Mouse (Mus musculus): ENCODE results near the gene Taar7a. TPM values are rescaled to one million over a fixed set of nuclear protein-coding genes. Genes with fewer than 3 reads are reported as not detected.

Gene Taar7a
- polyA plus RNA-seq, 1 experiment from 2014 or later = not detected

- no peaks in the 10 kb centered on the region for H3K9me3 ChIP-seq (ENCODE audit: control insufficient read depth, low read length)
- no peak for DNase-seq (ENCODE audit: low spot score, missing footprints)
- no peaks in the 10 kb centered on the region for H3K4me1 ChIP-seq (ENCODE audit: control insufficient read depth, insufficient read depth, low read length)
- 78% methylated on average over 3 of the region's 3 CpGs for WGBS
- H3K27ac ChIP-seq (ENCODE audit: low read depth, low read length) = no peak overlapping the region
- no peaks in the 10 kb centered on the region for H3K27me3 ChIP-seq (ENCODE audit: control insufficient read depth, insufficient read depth, low read length)
- no peak overlapping the region for H3K4me2 ChIP-seq
- no peak overlapping the region for H3K4me3 ChIP-seq (ENCODE audit: low read depth, low read length)
- no peak overlapping the region for H3K9ac ChIP-seq (ENCODE audit: low read length)
- no peak for ATAC-seq (ENCODE audit: low FRiP score)
- no peaks in the 10 kb centered on the region for H3K36me3 ChIP-seq (ENCODE audit: control insufficient read depth, insufficient read depth, low read length)
Observed at GRCm38 (mm10) chr10:23959071-23959470, 34.2 kb downstream of the Taar7a start.

GRCm38 (mm10) chr10:23951714-23952113 is 41.6 kb downstream of the Taar7a start:
- Histone ChIP-seq H3K36me3 (ENCODE audit: control insufficient read depth, insufficient read depth, low read length) (no peaks in the 10 kb centered on the region), H3K9ac (ENCODE audit: low read length) (no peak overlapping the region), H3K27me3 (ENCODE audit: control insufficient read depth, insufficient read depth, low read length) (no peaks in the 10 kb centered on the region), H3K4me1 (ENCODE audit: control insufficient read depth, insufficient read depth, low read length) (no peaks in the 10 kb centered on the region), H3K4me3 (ENCODE audit: low read depth, low read length) (no peak overlapping the region), H3K4me2 (no peak overlapping the region), H3K27ac (ENCODE audit: low read depth, low read length) (no peak overlapping the region), H3K9me3 (ENCODE audit: control insufficient read depth, low read length) (no peaks in the 10 kb centered on the region)
- DNase-seq (ENCODE audit: low spot score, missing footprints) (peak; percentile 60), ATAC-seq (ENCODE audit: low FRiP score) (no peak)
- WGBS = 84% methylated on average over 6 of the region's 6 CpGs

GRCm38 (mm10) chr10:23949508-23950005 is 43.7 kb downstream of the Taar7a start, which contains the start of gene Taar3:
Taar3 (plus strand) TSS chr10:23949558.
- 91% methylated on average over 16 of the region's 16 CpGs for WGBS
- Histone ChIP-seq H3K36me3 (ENCODE audit: control insufficient read depth, insufficient read depth, low read length) (no peaks in the 10 kb centered on the region), H3K27ac (ENCODE audit: low read depth, low read length) (no peak within 1 kb of the TSS), H3K4me1 (ENCODE audit: control insufficient read depth, insufficient read depth, low read length) (no peaks in the 10 kb centered on the region), H3K4me3 (ENCODE audit: low read depth, low read length) (no peak within 1 kb of the TSS), H3K4me2 (no peak within 1 kb of the TSS), H3K9ac (ENCODE audit: low read length) (no peak within 1 kb of the TSS), H3K9me3 (ENCODE audit: control insufficient read depth, low read length) (no peaks in the 10 kb centered on the region), H3K27me3 (ENCODE audit: control insufficient read depth, insufficient read depth, low read length) (no peaks in the 10 kb centered on the region)
- DNase-seq (ENCODE audit: low spot score, missing footprints) (no peak), ATAC-seq (ENCODE audit: low FRiP score) (no peak)

GRCm38 (mm10) chr10:23948026-23948425 is 45.3 kb downstream of the Taar7a start:
- peak; percentile 21 for DNase-seq (ENCODE audit: low spot score, missing footprints)
- Histone ChIP-seq H3K4me1 (ENCODE audit: control insufficient read depth, insufficient read depth, low read length) (no peaks in the 10 kb centered on the region), H3K27me3 (ENCODE audit: control insufficient read depth, insufficient read depth, low read length) (no peaks in the 10 kb centered on the region), H3K9me3 (ENCODE audit: control insufficient read depth, low read length) (no peaks in the 10 kb centered on the region), H3K36me3 (ENCODE audit: control insufficient read depth, insufficient read depth, low read length) (no peaks in the 10 kb centered on the region), H3K9ac (ENCODE audit: low read length) (no peak overlapping the region), H3K4me2 (no peak overlapping the region), H3K4me3 (ENCODE audit: low read depth, low read length) (no peak overlapping the region), H3K27ac (ENCODE audit: low read depth, low read length) (no peak overlapping the region)
- 78% methylated on average over 7 of the region's 7 CpGs for WGBS
- ATAC-seq (ENCODE audit: low FRiP score) = no peak

- Histone ChIP-seq H3K9me3 (ENCODE audit: control insufficient read depth, low read length) (no peaks in the 10 kb centered on the region), H3K36me3 (ENCODE audit: control insufficient read depth, insufficient read depth, low read length) (no peaks in the 10 kb centered on the region), H3K27ac (ENCODE audit: low read depth, low read length) (no peak overlapping the region), H3K27me3 (ENCODE audit: control insufficient read depth, insufficient read depth, low read length) (no peaks in the 10 kb centered on the region), H3K4me3 (ENCODE audit: low read depth, low read length) (no peak overlapping the region), H3K4me2 (no peak overlapping the region), H3K9ac (ENCODE audit: low read length) (no peak overlapping the region), H3K4me1 (ENCODE audit: control insufficient read depth, insufficient read depth, low read length) (no peaks in the 10 kb centered on the region)
- ATAC-seq (ENCODE audit: low FRiP score) (no peak), DNase-seq (ENCODE audit: low spot score, missing footprints) (no peak)
- WGBS = 79% methylated on average over 5 of the region's 5 CpGs
Observed at GRCm38 (mm10) chr10:23942465-23942864, 50.8 kb downstream of the Taar7a start.

Other genes with a start within 250 kb of the Taar7a start
- 118 and 132 TPM in 2 replicates for gene Rps12, start 206.2 kb downstream of the Taar7a start, polyA plus RNA-seq (2014; fragmentation: Nextera tagmentation; extraction: Ambion mirVana)
- gene Slc18b1, start 196.5 kb downstream of the Taar7a start, polyA plus RNA-seq (2014; fragmentation: Nextera tagmentation; extraction: Ambion mirVana) = 14.5 and 16.6 TPM in 2 replicates
- gene Vnn3, start 142.0 kb downstream of the Taar7a start, polyA plus RNA-seq (2014; fragmentation: Nextera tagmentation; extraction: Ambion mirVana) = not detected in 2 replicates
- gene Vnn1, start 98.8 kb downstream of the Taar7a start, polyA plus RNA-seq (2014; fragmentation: Nextera tagmentation; extraction: Ambion mirVana) = 2.6 and 2.9 TPM in 2 replicates
- not detected in 2 replicates for gene Taar1, start 73.1 kb downstream of the Taar7a start, polyA plus RNA-seq (2014; fragmentation: Nextera tagmentation; extraction: Ambion mirVana)
- not detected in 2 replicates for gene Taar2, start 54.9 kb downstream of the Taar7a start, polyA plus RNA-seq (2014; fragmentation: Nextera tagmentation; extraction: Ambion mirVana)
- not detected in 2 replicates for gene Taar3, start 43.9 kb downstream of the Taar7a start, polyA plus RNA-seq (2014; fragmentation: Nextera tagmentation; extraction: Ambion mirVana)
- gene Taar4, start 33.0 kb downstream of the Taar7a start, polyA plus RNA-seq (2014; fragmentation: Nextera tagmentation; extraction: Ambion mirVana) = not detected in 2 replicates
- gene Taar5, start 22.8 kb downstream of the Taar7a start, polyA plus RNA-seq (2014; fragmentation: Nextera tagmentation; extraction: Ambion mirVana) = not detected in 2 replicates
- gene Taar6, start 7.8 kb downstream of the Taar7a start, polyA plus RNA-seq (2014; fragmentation: Nextera tagmentation; extraction: Ambion mirVana) = not detected in 2 replicates
- gene Taar7b, start 6.5 kb upstream of the Taar7a start, polyA plus RNA-seq (2014; fragmentation: Nextera tagmentation; extraction: Ambion mirVana) = not detected in 2 replicates
- gene Taar7d, start 33.7 kb upstream of the Taar7a start, polyA plus RNA-seq (2014; fragmentation: Nextera tagmentation; extraction: Ambion mirVana) = not detected in 2 replicates
- gene Taar7e, start 44.1 kb upstream of the Taar7a start, polyA plus RNA-seq (2014; fragmentation: Nextera tagmentation; extraction: Ambion mirVana) = not detected in 2 replicates
- gene Taar7f, start 56.0 kb upstream of the Taar7a start, polyA plus RNA-seq (2014; fragmentation: Nextera tagmentation; extraction: Ambion mirVana) = not detected in 2 replicates
- gene Taar8a, start 83.0 kb upstream of the Taar7a start, polyA plus RNA-seq (2014; fragmentation: Nextera tagmentation; extraction: Ambion mirVana) = not detected in 2 replicates
- gene Taar8b, start 98.8 kb upstream of the Taar7a start, polyA plus RNA-seq (2014; fragmentation: Nextera tagmentation; extraction: Ambion mirVana) = not detected in 2 replicates
- gene Taar8c, start 108.4 kb upstream of the Taar7a start, polyA plus RNA-seq (2014; fragmentation: Nextera tagmentation; extraction: Ambion mirVana) = not detected in 2 replicates
- not detected in 2 replicates for gene Taar9, start 116.1 kb upstream of the Taar7a start, polyA plus RNA-seq (2014; fragmentation: Nextera tagmentation; extraction: Ambion mirVana)
- gene Stx7, start 155.8 kb upstream of the Taar7a start, polyA plus RNA-seq (2014; fragmentation: Nextera tagmentation; extraction: Ambion mirVana) = 98.6 and 99.6 TPM in 2 replicates
- gene Moxd1, start 230.0 kb upstream of the Taar7a start, polyA plus RNA-seq (2014; fragmentation: Nextera tagmentation; extraction: Ambion mirVana) = 1.8 and 3.9 TPM in 2 replicates